Mouse (Mus musculus) left cerebral cortex, postnatal 10 days (tissue): Measurements from ENCODE around the gene Krtap19-2. TPM values are rescaled to one million over a fixed set of nuclear protein-coding genes. Genes with fewer than 3 reads are reported as not detected.

Experiments used
- DNase-seq, 2 experiments: peaks; one replicate each; pipeline ENCODE4 v3.0.0; 2021 to 2022; ENCODE audit warnings: low spot score in 2 of 2, mixed read lengths in 1 of 2; ENCODE audit errors: extremely low spot score in 1 of 2
- intact Hi-C: fragments of 180-260 bp; cut with DNase I; formaldehyde crosslinking; loops from one replicate; pipeline ENCODE4 v1.15.1; 2025
- total RNA-seq, 2 experiments: library from RNA; stranded (reverse); gene quantifications; 2 replicates each; pipeline ENCODE4 v1.2.3; 2021

Krtap19-2 gene
- not detected for total RNA-seq

GRCm38 (mm10) chr16:88874169-88874568 lies at the start of gene Krtap19-2:
TSS of gene Krtap19-2 (minus strand) at chr16:88874269.
- intact Hi-C loops = no loop called here
- no peak for DNase-seq

GRCm38 (mm10) chr16:88896357-88896756 lies 22.3 kb upstream of the Krtap19-2 start, which contains the start of gene Krtap19-5:
TSS of gene Krtap19-5 (minus strand) at chr16:88896457.
- DNase-seq = no peak
- intact Hi-C loops = no loop called here

GRCm38 (mm10) chr16:88886870-88887269 lies 12.8 kb upstream of the Krtap19-2 start:
- intact Hi-C loops = no loop called here
- DNase-seq = no peak

GRCm38 (mm10) chr16:88884989-88885388 lies 10.9 kb upstream of the Krtap19-2 start, which contains the start of gene Krtap19-4:
TSS of gene Krtap19-4 (minus strand) at chr16:88885089.
- DNase-seq = no peak
- intact Hi-C loops = no loop called here

- intact Hi-C loops = no loop called here
- no peak for DNase-seq
Measured at GRCm38 (mm10) chr16:88877938-88878337, 3.9 kb upstream of the Krtap19-2 start, which contains the start of gene Krtap19-3. TSS of gene Krtap19-3 (minus strand) at chr16:88878038.

- DNase-seq = no peak
- intact Hi-C loops = no loop called here
Measured at GRCm38 (mm10) chr16:88869311-88869710, 4.8 kb downstream of the Krtap19-2 start, which contains the start of gene Krtap19-1. TSS of gene Krtap19-1 (minus strand) at chr16:88869411.

GRCm38 (mm10) chr16:88864887-88865407 lies 9.1 kb downstream of the Krtap19-2 start:
- no peak for DNase-seq
- intact Hi-C loops = no loop called here

- intact Hi-C loops = no loop called here
- no peak for DNase-seq
Measured at GRCm38 (mm10) chr16:88851450-88851849, 22.6 kb downstream of the Krtap19-2 start.

GRCm38 (mm10) chr16:88848558-88848957 lies 25.5 kb downstream of the Krtap19-2 start:
- intact Hi-C loops = no loop called here
- no peak for DNase-seq

- intact Hi-C loops = no loop called here
- DNase-seq = no peak
Measured at GRCm38 (mm10) chr16:88847363-88847762, 26.7 kb downstream of the Krtap19-2 start.

- no peak for DNase-seq
- intact Hi-C loops = no loop called here
Measured at GRCm38 (mm10) chr16:88826978-88827377, 47.1 kb downstream of the Krtap19-2 start.

- intact Hi-C loops = no loop called here
- DNase-seq = no peak
Measured at GRCm38 (mm10) chr16:88826095-88826652, 47.9 kb downstream of the Krtap19-2 start, which contains the start of gene Krtap14. TSS of gene Krtap14 (minus strand) at chr16:88826145.

- intact Hi-C loops = no loop called here
- DNase-seq = no peak
Measured at GRCm38 (mm10) chr16:88823736-88824135, 50.3 kb downstream of the Krtap19-2 start.

Other genes with a start within 250 kb of the Krtap19-2 start
- not detected for gene 2310079G19Rik, start 246.6 kb downstream of the Krtap19-2 start, total RNA-seq
- not detected for gene Krtap26-1, start 226.5 kb downstream of the Krtap19-2 start, total RNA-seq
- not detected for gene Krtap27-1, start 202.6 kb downstream of the Krtap19-2 start, total RNA-seq
- gene 2310061N02Rik, start 166.3 kb downstream of the Krtap19-2 start, total RNA-seq = not detected
- not detected for gene Krtap13-1, start 145.4 kb downstream of the Krtap19-2 start, total RNA-seq
- not detected for gene Krtap13, start 122.6 kb downstream of the Krtap19-2 start, total RNA-seq
- not detected for gene 2310034C09Rik, start 115.4 kb downstream of the Krtap19-2 start, total RNA-seq
- gene 2310057N15Rik, start 100.1 kb downstream of the Krtap19-2 start, total RNA-seq = not detected
- gene Gm5965, start 96.4 kb downstream of the Krtap19-2 start, total RNA-seq = not detected
- gene Gm20741, start 62.0 kb downstream of the Krtap19-2 start, total RNA-seq = not detected
- gene Krtap15, start 54.1 kb downstream of the Krtap19-2 start, total RNA-seq = not detected
- not detected for gene Krtap14, start 48.1 kb downstream of the Krtap19-2 start, total RNA-seq
- gene Krtap19-1, start 4.9 kb downstream of the Krtap19-2 start, total RNA-seq = not detected
- gene Krtap19-3, start 3.8 kb upstream of the Krtap19-2 start, total RNA-seq = not detected
- gene Krtap19-4, start 10.8 kb upstream of the Krtap19-2 start, total RNA-seq = not detected
- gene Krtap19-5, start 22.2 kb upstream of the Krtap19-2 start, total RNA-seq = not detected
- not detected for gene Krtap19-9b, start 58.0 kb upstream of the Krtap19-2 start, total RNA-seq
- gene Krtap16-3, start 88.6 kb upstream of the Krtap19-2 start, total RNA-seq = not detected
- gene Krtap22-2, start 136.5 kb upstream of the Krtap19-2 start, total RNA-seq = not detected
- gene Gm10229, start 141.0 kb upstream of the Krtap19-2 start, total RNA-seq = not detected
- not detected for gene Krtap6-1, start 157.4 kb upstream of the Krtap19-2 start, total RNA-seq
- not detected for gene Gm10228, start 167.2 kb upstream of the Krtap19-2 start, total RNA-seq
- gene Krtap6-5, start 173.6 kb upstream of the Krtap19-2 start, total RNA-seq = not detected
- gene 1110025L11Rik, start 189.7 kb upstream of the Krtap19-2 start, total RNA-seq = not detected
- not detected for gene Krtap6-3, start 209.7 kb upstream of the Krtap19-2 start, total RNA-seq